Mouse (Mus musculus): ENCODE results near the gene Chil3.

- no peak for TF ChIP-seq GATA1 (IDR thresholded peaks at IDR 0.05; ENCODE audit: borderline replicate concordance, low read length)
- TF ChIP-seq FLI1 (IDR thresholded peaks at IDR 0.05; ENCODE audit: low read length), result no peak
Observed at GRCm38 (mm10) chr3:106154413-106154812, 13.0 kb downstream of the Chil3 start.
